Comparison of ENCODE assay signal across 15 mouse cellular contexts in the genomic region with DNA sequence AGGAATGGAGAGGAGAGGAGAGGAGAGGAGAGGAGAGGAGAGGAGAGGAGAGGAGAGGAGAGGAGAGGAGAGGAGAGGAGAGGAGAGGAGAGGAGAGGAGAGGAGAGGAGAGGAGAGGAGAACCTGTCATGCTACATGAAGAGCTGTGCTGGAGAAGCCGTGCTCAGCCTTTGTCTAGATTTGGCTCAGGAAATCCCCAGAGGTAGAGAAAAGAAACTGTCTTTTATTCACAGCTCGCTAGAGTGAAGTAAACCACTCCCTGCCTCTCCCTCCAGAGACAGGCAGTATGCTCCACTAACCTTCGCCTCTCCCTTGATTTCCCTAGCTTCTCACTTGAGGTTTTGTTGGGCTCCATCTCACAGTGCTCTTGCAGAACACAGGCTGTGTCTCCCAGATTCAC.
"Had no signal": no experiment of that assay in that cellular context is flagged by ENCODE, and none has a peak within 500 bp of the region (broad histone marks: within the 10 kb centered on the region; RNA-seq: fewer than 3 reads in every experiment).

No protein-coding gene starts in this region.

- ATAC-seq: liver, postnatal 0 days; midbrain, embryonic 16.5 days had no signal

- H3K27me3 ChIP-seq: limb, embryonic 12.5 days; liver, embryonic 13.5 days; lung, embryonic 15.5 days; midbrain, embryonic 12.5 days had no signal

- H3K36me3 ChIP-seq: limb, embryonic 12.5 days; liver, embryonic 13.5 days; lung, embryonic 15.5 days; midbrain, embryonic 12.5 days had no signal

- DNase-seq: kidney, adult 9 months; kidney, postnatal 36 days; layer of hippocampus, adult 9-11 months; layer of hippocampus, postnatal 36 days; liver; liver, embryonic 13.5 days; liver, postnatal 0 days; lung, postnatal 14 days; right cerebral cortex, postnatal 14 days; thymus, adult 2 months; thymus, postnatal 25 days had no signal
